Mouse (Mus musculus): ENCODE results near the gene Parp14.

- TF ChIP-seq CTCF (IDR thresholded peaks at IDR 0.05; ENCODE audit: low read depth, low read length) (no peak), GATA1 (IDR thresholded peaks at IDR 0.05; ENCODE audit: borderline replicate concordance, low read length) (no peak), TAL1 (conservative IDR thresholded peaks at IDR 0.05; ENCODE audit: low read depth, low read length) (no peak)
These were observed 1.7 kb downstream of the Parp14 start for GRCm38 (mm10) chr16:35869656-35870055.

Data from G1E (cell line).